Mouse (Mus musculus): ENCODE measurements around the gene Dvl1.

DNA sequence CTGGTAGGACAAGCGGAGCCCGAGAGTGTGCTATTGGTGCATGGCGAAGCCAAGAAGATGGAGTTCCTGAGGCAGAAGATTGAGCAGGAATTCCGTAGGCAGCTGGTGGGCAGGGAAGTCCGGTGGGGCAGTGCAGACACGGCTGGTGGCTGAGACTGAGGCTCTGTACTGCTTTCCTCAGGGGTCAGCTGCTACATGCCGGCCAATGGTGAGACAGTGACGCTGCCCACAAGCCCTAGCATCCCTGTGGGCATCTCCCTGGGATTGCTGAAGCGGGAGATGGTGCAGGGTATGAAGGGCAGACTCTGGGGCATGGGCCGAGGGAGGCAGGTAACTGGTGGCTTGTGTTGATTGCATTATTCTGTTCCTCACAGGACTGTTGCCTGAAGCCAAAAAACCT lies 40.5 kb downstream of the Dvl1 start:
- TF ChIP-seq CTCF (IDR thresholded peaks at IDR 0.05; ENCODE audit: low read depth) (no peak), EP300 (IDR thresholded peaks at IDR 0.05; ENCODE audit: low read depth) (no peak)
